In the genomic region with DNA sequence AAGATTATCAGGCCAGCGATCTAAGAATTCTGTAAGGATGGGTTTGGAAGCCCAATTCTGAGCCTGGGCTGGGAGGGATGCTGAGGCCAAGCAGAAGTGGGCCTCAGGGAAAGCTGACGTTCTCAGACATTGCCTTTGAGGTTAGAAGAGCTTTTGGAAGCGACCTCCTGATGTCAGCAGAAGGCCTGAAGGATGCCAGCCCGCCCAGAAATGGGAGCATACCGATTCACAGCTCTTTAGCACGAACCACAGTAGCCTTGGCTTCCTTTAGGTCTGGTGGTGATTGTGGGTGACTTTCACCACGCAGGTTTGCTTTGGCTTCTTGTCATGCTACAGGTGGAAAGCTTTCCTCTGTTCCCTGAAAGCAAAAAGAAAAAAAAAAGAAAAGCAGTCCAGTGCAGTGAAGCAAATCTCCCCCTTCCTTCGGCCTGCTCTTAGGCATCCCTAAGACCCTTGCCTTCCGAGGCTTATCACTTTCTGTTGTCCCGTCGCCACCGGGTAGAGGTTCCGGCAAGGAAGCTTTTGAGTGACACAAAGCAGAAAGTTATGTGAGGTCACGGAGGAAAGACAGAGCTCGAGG, we compare ENCODE assay signal across 20 mouse cellular contexts. TPM values are rescaled to one million over a fixed set of nuclear protein-coding genes. Genes with fewer than 3 reads are reported as not detected.
DNase-seq lines count a peak whose midpoint lies in the region; ATAC-seq and TF ChIP-seq lines count a peak whose summit lies in the region.
"Had no signal": no experiment of that assay in that cellular context is flagged by ENCODE, and none has a peak within 500 bp of the region (broad histone marks: within the 10 kb centered on the region; RNA-seq: fewer than 3 reads in every experiment).

No protein-coding gene starts in this region.

- peaks cover 90% of the 10 kb centered on the region for H3K4me1 ChIP-seq in E14TG2a.4 (replicated peaks; ENCODE audit: low read depth, low read length)
- peaks cover 45% of the 10 kb centered on the region for H3K4me1 ChIP-seq in hindbrain, embryonic 13.5 days (replicated peaks)
- H3K4me1 ChIP-seq in midbrain, embryonic 14.5 days (ENCODE audit: control insufficient read depth, insufficient read depth, low read length): peaks cover 21% of the 10 kb centered on the region; the same call in 1 of the 2 replicates

- H3K27me3 ChIP-seq in E14TG2a.4 (ENCODE audit: insufficient read depth, low read length): peaks cover 20% of the 10 kb centered on the region
- H3K27me3 ChIP-seq in hindbrain, embryonic 13.5 days: peaks cover 71% of the 10 kb centered on the region
- H3K27me3 ChIP-seq in midbrain, embryonic 14.5 days (ENCODE audit: control insufficient read depth, insufficient read depth, low read length): peaks cover 9% of the 10 kb centered on the region; the same call in 1 of the 2 replicates

- H3K4me3 ChIP-seq in E14TG2a.4 (replicated peaks; ENCODE audit: low read length): peak overlapping the region; percentile 79; the same call in 1 of the 2 replicates
- no peak overlapping the region for H3K4me3 ChIP-seq in hindbrain, embryonic 13.5 days
- no peak overlapping the region for H3K4me3 ChIP-seq in midbrain, embryonic 14.5 days (replicated peaks; ENCODE audit: low read depth, low read length)
- H3K4me3 ChIP-seq: embryonic facial prominence, embryonic 15.5 days; limb, embryonic 12.5 days; megakaryocyte, embryonic 14.5 days had no signal

- DNase-seq in embryo, embryonic 9.5 days (ENCODE audit: extremely low spot score): peak; percentile 42
- DNase-seq in midbrain, embryonic 14.5 days: peak; percentile 36
- DNase-seq in urinary bladder, postnatal 14 days (ENCODE audit: low spot score): no peak
- DNase-seq in urinary bladder, adult 18-20 months (ENCODE audit: low spot score in 2 of 2): no peak
- DNase-seq in adrenal gland, postnatal 36 days: no peak
- DNase-seq: B cell, adult 2 months; cerebellum, adult 9-11 months; heart, postnatal 4 days; kidney, adult 9 months; lung, adult 18-20 months; right cerebral cortex, postnatal 25 days; thymus, postnatal 36 days had no signal

- ATAC-seq in hindbrain, embryonic 13.5 days (ENCODE audit: low FRiP score): no peak
- no peak for ATAC-seq in midbrain, embryonic 14.5 days (ENCODE audit: low FRiP score, low TSS enrichment)
- ATAC-seq in megakaryocyte progenitor cell, adult 5-6 weeks (replicated peaks; ENCODE audit: poor library complexity): no peak

- H3K4me2 ChIP-seq in hindbrain, embryonic 13.5 days: peak overlapping the region; percentile 60; the same call in 1 of the 2 replicates
- H3K4me2 ChIP-seq in midbrain, embryonic 14.5 days (ENCODE audit: low read length): peak overlapping the region; percentile 62
- H3K4me2 ChIP-seq: embryonic facial prominence, embryonic 15.5 days; limb, embryonic 12.5 days had no signal

- H3K27ac ChIP-seq in hindbrain, embryonic 13.5 days: peak overlapping the region; percentile 84
- peak overlapping the region; percentile 76; the same call in 1 of the 2 replicates for H3K27ac ChIP-seq in midbrain, embryonic 14.5 days (replicated peaks; ENCODE audit: low read depth, low read length)
- H3K27ac ChIP-seq: embryonic facial prominence, embryonic 15.5 days; limb, embryonic 12.5 days had no signal

- no peak for TF ChIP-seq CTCF in E14TG2a.4 (conservative IDR thresholded peaks at IDR 0.05; ENCODE audit: low read length)

- H3K9ac ChIP-seq in hindbrain, embryonic 13.5 days: no peak overlapping the region; the same call in 1 of the 2 replicates
- H3K9ac ChIP-seq in midbrain, embryonic 14.5 days (replicated peaks; ENCODE audit: low read length): 0 out of 2 replicates have a peak overlapping the region, but pooled peaks have one; percentile 5
- H3K9ac ChIP-seq: embryonic facial prominence, embryonic 15.5 days; limb, embryonic 12.5 days had no signal

- no peaks in the 10 kb centered on the region for H3K36me3 ChIP-seq in E14TG2a.4 (ENCODE audit: insufficient read depth, low read length)
- no peaks in the 10 kb centered on the region for H3K36me3 ChIP-seq in hindbrain, embryonic 13.5 days
- no peaks in the 10 kb centered on the region for H3K36me3 ChIP-seq in midbrain, embryonic 14.5 days (ENCODE audit: control insufficient read depth, insufficient read depth, low read length)
- H3K36me3 ChIP-seq: embryonic facial prominence, embryonic 15.5 days; G1E; limb, embryonic 12.5 days had no signal

- WGBS in hindbrain, embryonic 13.5 days: 19% methylated on average over 15 of the region's 15 CpGs
- WGBS in midbrain, embryonic 14.5 days: 17% methylated on average over 15 of the region's 15 CpGs

- no peaks in the 10 kb centered on the region for H3K9me3 ChIP-seq in E14TG2a.4 (ENCODE audit: low read length)
- no peaks in the 10 kb centered on the region for H3K9me3 ChIP-seq in hindbrain, embryonic 13.5 days
- H3K9me3 ChIP-seq in midbrain, embryonic 14.5 days (ENCODE audit: control insufficient read depth, low read length): no peaks in the 10 kb centered on the region
- H3K9me3 ChIP-seq: embryonic facial prominence, embryonic 15.5 days; limb, embryonic 12.5 days had no signal

RNA-seq across cellular contexts. Expression of a gene that starts 6.6 kb away (rescaled TPM):
- polyA plus RNA-seq in hindbrain, embryonic 13.5 days (2015; fragmentation: Nextera tagmentation; extraction: Ambion mirVana): 16.9 and 19.2 TPM in 2 replicates
- 16.8 and 22.4 TPM in 2 replicates for polyA plus RNA-seq in midbrain, embryonic 14.5 days (2014; fragmentation: Nextera tagmentation; extraction: Ambion mirVana)
- total RNA-seq in megakaryocyte progenitor cell, adult 5-6 weeks (2015): not detected in 2 replicates
- total RNA-seq in megakaryocyte progenitor cell, adult 5-6 weeks (2017): not detected in 2 replicates
- total RNA-seq in adrenal gland, postnatal 36 days (2021): under 1 TPM; 0.26 to 0.53 TPM
- total RNA-seq: heart, postnatal 4 days; neutrophil, adult 5-6 weeks had no signal
- polyA plus RNA-seq: G1E had no signal

Comparison
In these comparisons a context has a peak if more than half of its experiments do, and no peak if none do; other contexts are left out.
1. DNase-seq: peak in embryo, embryonic 9.5 days (single experiment) and midbrain, embryonic 14.5 days (single experiment); none in urinary bladder, postnatal 14 days (single experiment), urinary bladder, adult 18-20 months (0 of 2) and adrenal gland, postnatal 36 days (0 of 2).